Mouse (Mus musculus): Measurements from ENCODE around the gene Atp1b2.

Gene Atp1b2

DNA sequence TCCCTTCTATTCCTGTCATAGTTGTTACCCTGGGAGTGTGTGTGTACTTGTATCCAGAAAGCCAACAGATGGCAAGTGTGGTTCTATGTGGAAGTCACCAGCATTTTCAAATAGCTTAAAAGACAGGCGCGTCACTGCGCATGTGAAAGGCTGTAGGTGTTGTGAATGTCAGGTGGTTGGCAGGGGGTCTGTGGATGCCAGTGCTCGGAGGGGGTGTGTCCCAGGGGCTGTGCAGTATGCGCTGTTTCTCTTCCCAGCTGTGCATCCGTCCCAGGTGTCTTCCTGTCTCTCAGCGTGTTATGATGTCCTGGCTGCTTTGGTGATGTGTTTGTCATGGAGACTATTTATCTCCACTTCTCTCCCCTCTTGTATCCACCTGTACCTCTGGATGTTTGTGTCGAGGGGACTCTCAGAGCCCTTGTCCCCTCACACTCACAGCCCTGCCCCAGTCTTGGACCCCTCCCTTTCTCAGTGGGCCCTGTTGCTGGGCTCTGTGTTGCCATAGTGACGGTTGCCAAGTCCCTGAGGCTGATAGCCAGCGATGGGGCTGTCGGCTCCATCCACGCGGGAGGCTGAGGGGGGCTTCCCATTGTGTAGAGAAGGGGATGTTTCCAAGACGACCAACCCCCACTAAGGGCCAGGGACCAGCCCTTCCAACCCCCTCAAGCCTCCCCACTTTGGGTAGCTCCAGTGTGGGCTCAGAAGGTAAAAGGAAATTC, 53.0 kb downstream of the Atp1b2 start:
- in situ Hi-C loops (cut with MboI; ENCODE audit: unreplicated experiment in 2 of 2) = no loop called here

DNA sequence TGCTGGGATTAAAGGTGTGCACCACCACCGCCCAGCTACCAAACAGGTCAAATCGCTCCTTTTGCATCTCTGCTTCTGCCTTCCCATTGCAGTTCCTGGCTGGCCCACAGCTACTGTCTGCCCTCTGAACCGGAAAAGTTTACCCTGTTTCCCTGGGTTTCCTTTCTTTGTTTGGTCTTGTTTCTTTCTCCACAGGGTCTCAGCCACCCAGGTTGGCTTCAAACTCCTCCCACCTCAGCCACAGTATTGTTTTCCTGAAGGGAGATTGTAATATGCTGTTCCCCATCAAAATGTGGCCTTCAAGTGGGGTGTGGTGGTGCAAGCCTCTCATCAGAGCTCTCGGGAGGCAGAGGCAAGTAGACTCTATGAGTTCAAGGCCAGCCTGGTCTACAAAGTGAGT, 54.4 kb downstream of the Atp1b2 start:
- in situ Hi-C loops (cut with MboI; ENCODE audit: unreplicated experiment in 2 of 2) = no loop called here

Data from v-Abl transformed pro-B cells (cell line).